Mouse (Mus musculus): ENCODE results near the gene Tmprss11d. TPM values are rescaled to one million over a fixed set of nuclear protein-coding genes. Genes with fewer than 3 reads are reported as not detected.
A peak's percentile ranks its signal among the peaks of the same experiment; 100 is the strongest.
"Not testable (repeated sequence)": the region's sequence is repeated elsewhere in the genome, so short reads cannot be mapped to it uniquely, and the experiment has no call there.

Tmprss11d gene
- polyA plus RNA-seq (2015; fragmentation: Nextera tagmentation; extraction: Ambion mirVana): 0.08 TPM in 1 of 2 replicates, not detected in the other

DNA sequence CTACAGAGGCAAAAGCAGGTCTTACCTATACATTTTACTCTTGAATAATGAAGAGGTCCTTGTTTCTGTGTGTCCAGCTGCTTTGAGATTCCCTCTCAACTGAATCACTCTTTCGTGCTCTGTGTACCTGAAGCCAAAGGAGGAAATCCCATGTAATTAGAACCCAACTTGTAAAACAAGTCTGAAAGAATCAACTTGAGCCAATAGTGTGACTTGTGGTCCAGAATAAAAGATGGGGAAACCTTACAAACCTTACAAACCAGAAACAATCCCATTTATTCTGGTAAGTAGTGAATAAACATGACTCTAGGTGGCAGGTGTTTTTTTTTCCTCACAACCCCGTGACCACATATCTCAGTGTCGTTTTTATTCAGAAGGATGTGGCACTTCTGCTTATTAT is at the start of gene Tmprss11d:
Gene Tmprss11d, minus strand, starts transcription at position 101 of the 400 bp plus-strand sequence.
- no peak within 1 kb of the TSS for H3K4me3 ChIP-seq
- no peak within 1 kb of the TSS for H3K27ac ChIP-seq
- H3K9me3 ChIP-seq: no peaks in the 10 kb centered on the region
- no peak for ATAC-seq (replicated peaks)
- H3K27me3 ChIP-seq (replicated peaks): no peaks in the 10 kb centered on the region
- H3K4me1 ChIP-seq: no peaks in the 10 kb centered on the region
- no peak within 1 kb of the TSS for H3K9ac ChIP-seq
- H3K36me3 ChIP-seq (replicated peaks): no peaks in the 10 kb centered on the region
- H3K4me2 ChIP-seq: no peak within 1 kb of the TSS
- WGBS: 65% methylated on average over 3 of the region's 3 CpGs

DNA sequence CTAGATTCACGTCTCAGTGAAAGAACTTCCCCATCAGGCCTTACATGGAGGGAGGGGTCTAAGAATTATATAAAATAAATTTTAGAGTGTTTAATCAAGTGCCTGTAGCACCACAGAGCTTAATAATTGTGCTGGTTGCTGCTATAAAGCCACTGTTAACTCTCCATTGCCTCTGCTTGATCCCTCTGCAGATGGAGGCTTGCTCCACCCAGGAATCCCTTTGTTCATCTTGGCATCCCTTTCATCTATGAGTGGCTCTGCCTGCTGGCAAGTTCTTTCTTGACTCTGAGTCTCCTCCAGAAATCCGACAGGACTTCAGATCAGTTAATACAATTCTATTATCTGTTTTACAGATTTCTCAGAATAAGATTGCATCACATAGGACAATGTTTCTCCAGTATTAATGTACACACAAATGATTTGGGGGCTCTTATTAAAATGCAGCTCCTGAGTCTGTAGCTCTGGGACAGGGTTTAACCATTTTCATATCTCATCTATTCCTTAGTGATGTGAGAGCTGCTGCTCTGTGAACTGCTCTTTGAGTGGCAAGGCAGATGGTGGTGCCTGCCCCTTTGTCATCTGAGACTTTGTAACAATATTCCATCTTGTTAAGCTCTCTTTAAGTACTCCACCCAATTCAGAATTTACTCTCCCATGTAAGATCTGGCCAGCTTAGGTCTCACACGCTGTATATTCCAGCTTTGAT is 48.3 kb upstream of the Tmprss11d start:
- no peak overlapping the region for H3K4me3 ChIP-seq
- WGBS: 21% methylated on average over 3 of the region's 3 CpGs
- no peaks in the 10 kb centered on the region for H3K9me3 ChIP-seq
- no peaks in the 10 kb centered on the region for H3K36me3 ChIP-seq (replicated peaks)
- no peak overlapping the region for H3K4me2 ChIP-seq
- H3K27me3 ChIP-seq (replicated peaks): no peaks in the 10 kb centered on the region
- peak; percentile 87 for ATAC-seq (replicated peaks)
- peaks cover 4% of the 10 kb centered on the region; the same call in 1 of the 2 replicates for H3K4me1 ChIP-seq
- no peak overlapping the region for H3K9ac ChIP-seq
- H3K27ac ChIP-seq: 0 out of 2 replicates have a peak overlapping the region, but pooled peaks have one; percentile 29

GRCm38 (mm10) chr5:86419494-86419893 is 46.3 kb upstream of the Tmprss11d start:
- peaks cover 4% of the 10 kb centered on the region; the same call in 1 of the 2 replicates for H3K4me1 ChIP-seq
- ATAC-seq (replicated peaks): peak; percentile 69; the same call in 1 of the 2 replicates
- no peak overlapping the region for H3K9ac ChIP-seq
- H3K4me2 ChIP-seq: no peak overlapping the region
- no peaks in the 10 kb centered on the region for H3K9me3 ChIP-seq
- 24% methylated on average over 4 of the region's 4 CpGs for WGBS
- no peak overlapping the region for H3K4me3 ChIP-seq
- no peaks in the 10 kb centered on the region for H3K27me3 ChIP-seq (replicated peaks)
- H3K27ac ChIP-seq: no peak overlapping the region
- no peaks in the 10 kb centered on the region for H3K36me3 ChIP-seq (replicated peaks)

DNA sequence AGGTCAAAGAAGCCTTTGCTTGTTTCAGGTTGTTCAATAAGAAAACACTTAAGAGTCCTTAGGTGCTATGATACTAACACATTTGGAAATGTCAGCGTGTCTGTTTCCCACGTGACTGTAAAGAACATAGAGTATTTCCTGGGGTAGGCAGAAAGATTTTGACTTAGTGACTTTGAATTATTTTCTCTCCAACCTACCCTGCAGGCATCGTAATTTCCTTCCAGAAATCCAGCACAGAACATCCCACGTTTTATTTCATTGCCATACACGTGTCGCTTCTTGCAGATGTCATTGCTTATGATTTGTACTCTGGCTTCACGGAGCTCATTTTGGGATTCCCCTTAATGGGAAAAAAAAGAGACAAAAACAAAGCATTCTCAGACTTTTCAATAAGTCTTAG is 41.1 kb upstream of the Tmprss11d start:
- no peak overlapping the region for H3K9ac ChIP-seq
- H3K27me3 ChIP-seq (replicated peaks): no peaks in the 10 kb centered on the region
- no peaks in the 10 kb centered on the region for H3K36me3 ChIP-seq (replicated peaks)
- no peaks in the 10 kb centered on the region for H3K9me3 ChIP-seq
- H3K27ac ChIP-seq: no peak overlapping the region
- no peak overlapping the region for H3K4me3 ChIP-seq
- no peaks in the 10 kb centered on the region for H3K4me1 ChIP-seq
- 86% methylated on average over 7 of the region's 7 CpGs for WGBS
- H3K4me2 ChIP-seq: no peak overlapping the region
- ATAC-seq (replicated peaks): no peak

DNA sequence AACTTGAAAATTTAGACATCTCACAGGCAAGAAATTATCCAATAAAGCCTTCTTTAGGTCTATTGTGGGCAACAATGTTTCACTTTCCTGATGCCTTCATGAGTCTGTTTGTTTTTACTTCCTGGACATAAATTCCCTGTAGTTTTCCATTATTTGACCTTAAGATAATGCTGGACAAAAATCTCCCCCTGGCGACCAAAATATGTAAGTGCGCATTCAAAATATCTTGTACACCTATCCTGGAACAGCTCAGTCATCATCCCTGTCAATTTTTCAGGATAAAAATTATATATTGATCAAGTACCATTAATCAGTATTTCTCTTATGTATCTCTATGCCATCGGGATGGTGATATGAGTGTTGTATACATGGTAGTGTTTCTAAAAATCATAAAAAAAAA is 37.6 kb upstream of the Tmprss11d start:
- H3K4me3 ChIP-seq: no peak overlapping the region
- H3K4me2 ChIP-seq: no peak overlapping the region
- ATAC-seq (replicated peaks): no peak
- H3K9ac ChIP-seq: no peak overlapping the region
- WGBS: 29% methylated on average over 3 of the region's 3 CpGs
- H3K9me3 ChIP-seq: no peaks in the 10 kb centered on the region
- H3K27me3 ChIP-seq (replicated peaks): no peaks in the 10 kb centered on the region
- no peak overlapping the region for H3K27ac ChIP-seq
- no peaks in the 10 kb centered on the region for H3K4me1 ChIP-seq
- H3K36me3 ChIP-seq (replicated peaks): no peaks in the 10 kb centered on the region

DNA sequence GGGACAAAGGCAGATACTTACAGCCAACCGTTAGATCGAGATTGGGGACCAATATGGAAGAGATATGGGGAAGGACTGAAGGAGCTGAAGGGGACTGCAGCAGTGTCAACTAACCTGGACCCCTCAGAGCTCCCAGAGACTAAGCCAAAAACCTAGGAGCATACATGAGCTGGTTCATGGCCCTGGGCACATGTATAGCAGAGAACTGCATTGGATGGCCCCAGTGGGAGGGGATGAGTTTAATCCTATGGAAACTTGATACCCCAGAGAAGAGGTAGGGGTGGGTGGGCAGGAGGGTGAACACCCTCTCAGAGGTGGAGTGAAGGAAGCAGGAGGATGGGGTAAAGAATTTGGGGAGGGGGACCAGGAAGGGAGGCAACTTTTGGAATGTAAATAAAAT is 34.7 kb upstream of the Tmprss11d start:
- no peak overlapping the region for H3K27ac ChIP-seq
- no peak overlapping the region for H3K4me3 ChIP-seq
- no peaks in the 10 kb centered on the region for H3K4me1 ChIP-seq
- H3K36me3 ChIP-seq (replicated peaks): no peaks in the 10 kb centered on the region
- 89% methylated on average over 2 of the region's 2 CpGs for WGBS
- no peak overlapping the region for H3K4me2 ChIP-seq
- no peak overlapping the region for H3K9ac ChIP-seq
- no peak for ATAC-seq (replicated peaks)
- H3K27me3 ChIP-seq (replicated peaks): no peaks in the 10 kb centered on the region
- no peaks in the 10 kb centered on the region for H3K9me3 ChIP-seq

- ATAC-seq (replicated peaks): no peak
- Histone ChIP-seq H3K27ac (no peak overlapping the region), H3K36me3 (replicated peaks) (no peaks in the 10 kb centered on the region), H3K4me2 (no peak overlapping the region), H3K9ac (no peak overlapping the region), H3K27me3 (replicated peaks) (no peaks in the 10 kb centered on the region), H3K4me1 (no peaks in the 10 kb centered on the region), H3K4me3 (no peak overlapping the region), H3K9me3 (no peaks in the 10 kb centered on the region)
- 90% methylated on average over 3 of the region's 3 CpGs for WGBS
Measured at GRCm38 (mm10) chr5:86407191-86407590, 34.0 kb upstream of the Tmprss11d start.

DNA sequence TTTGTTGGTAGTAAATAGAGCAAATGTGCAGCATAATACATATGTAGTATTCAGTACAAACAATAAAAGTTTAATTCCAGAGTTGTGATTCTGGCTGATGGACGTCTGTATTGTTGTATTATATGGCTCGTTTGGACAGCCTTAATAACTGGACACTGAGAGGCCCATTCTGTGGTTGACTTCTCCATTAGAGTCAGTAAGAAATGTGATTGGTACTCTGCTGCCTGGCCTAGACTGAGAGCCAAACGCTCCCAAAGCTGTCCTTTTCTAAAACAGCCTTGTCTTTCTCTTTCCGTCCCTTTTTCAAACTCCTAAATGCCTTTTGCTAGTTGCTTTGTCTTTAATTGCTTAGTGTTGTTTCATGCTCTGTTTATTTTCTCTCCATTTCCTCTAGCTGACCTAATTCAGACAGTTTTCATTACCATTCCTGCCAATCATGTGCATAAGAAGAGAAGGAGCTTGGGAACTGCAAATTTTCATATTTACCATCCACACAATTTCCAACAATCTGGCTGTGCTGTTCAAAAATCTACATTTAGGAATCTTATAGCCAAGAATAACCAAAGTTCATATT is 13.7 kb downstream of the Tmprss11d start:
- no peak overlapping the region for H3K4me3 ChIP-seq
- H3K27ac ChIP-seq: no peak overlapping the region
- H3K27me3 ChIP-seq (replicated peaks): no peaks in the 10 kb centered on the region
- no peak overlapping the region for H3K9ac ChIP-seq
- H3K9me3 ChIP-seq: no peaks in the 10 kb centered on the region
- no peaks in the 10 kb centered on the region for H3K36me3 ChIP-seq (replicated peaks)
- H3K4me2 ChIP-seq: no peak overlapping the region
- ATAC-seq (replicated peaks): no peak
- 67% methylated on average over 4 of the region's 4 CpGs for WGBS
- H3K4me1 ChIP-seq: no peaks in the 10 kb centered on the region

- Histone ChIP-seq H3K4me3 (no peak overlapping the region), H3K9ac (no peak overlapping the region), H3K36me3 (replicated peaks) (no peaks in the 10 kb centered on the region), H3K9me3 (no peaks in the 10 kb centered on the region), H3K4me2 (no peak overlapping the region), H3K27me3 (replicated peaks) (no peaks in the 10 kb centered on the region), H3K27ac (no peak overlapping the region), H3K4me1 (no peaks in the 10 kb centered on the region)
- 24% methylated on average over 7 of the region's 7 CpGs for WGBS
- ATAC-seq (replicated peaks): no peak
Measured at GRCm38 (mm10) chr5:86352966-86353365, 20.3 kb downstream of the Tmprss11d start.

GRCm38 (mm10) chr5:86318018-86318956 is 54.9 kb downstream of the Tmprss11d start:
- H3K36me3 ChIP-seq (replicated peaks); H3K27me3 ChIP-seq (replicated peaks); H3K4me1 ChIP-seq; H3K9me3 ChIP-seq: not testable (repeated sequence)
- Histone ChIP-seq H3K27ac (peak overlapping the region; percentile 58; the same call in 1 of the 2 replicates), H3K4me2 (peak overlapping the region; percentile 45), H3K4me3 (peak overlapping the region; percentile 43), H3K9ac (0 out of 2 replicates have a peak overlapping the region, but pooled peaks have one; percentile 20)
- 49% methylated on average over 30 of the region's 30 CpGs for WGBS
- ATAC-seq (replicated peaks): peak; percentile 96

- H3K9ac ChIP-seq: no peak overlapping the region
- no peaks in the 10 kb centered on the region for H3K36me3 ChIP-seq (replicated peaks)
- H3K4me2 ChIP-seq: no peak overlapping the region
- no peak overlapping the region for H3K4me3 ChIP-seq
- H3K4me1 ChIP-seq: no peaks in the 10 kb centered on the region
- H3K27me3 ChIP-seq (replicated peaks): no peaks in the 10 kb centered on the region
- 88% methylated on average over 5 of the region's 5 CpGs for WGBS
- ATAC-seq (replicated peaks): no peak
- H3K27ac ChIP-seq: no peak overlapping the region
- H3K9me3 ChIP-seq: no peaks in the 10 kb centered on the region
Measured at GRCm38 (mm10) chr5:86306116-86306515, 67.1 kb downstream of the Tmprss11d start.

GRCm38 (mm10) chr5:86303877-86304276 is 69.3 kb downstream of the Tmprss11d start:
- H3K9ac ChIP-seq: no peak overlapping the region
- no peaks in the 10 kb centered on the region for H3K36me3 ChIP-seq (replicated peaks)
- no peak for ATAC-seq (replicated peaks)
- no peak overlapping the region for H3K27ac ChIP-seq
- H3K9me3 ChIP-seq: no peaks in the 10 kb centered on the region
- H3K27me3 ChIP-seq (replicated peaks): no peaks in the 10 kb centered on the region
- no peak overlapping the region for H3K4me3 ChIP-seq
- no peak overlapping the region for H3K4me2 ChIP-seq
- no peaks in the 10 kb centered on the region for H3K4me1 ChIP-seq
- WGBS: 86% methylated on average over 8 of the region's 8 CpGs

Measured in midbrain, embryonic 15.5 days (tissue).